Mouse (Mus musculus): ENCODE results near the gene Tor1a.

- TF ChIP-seq GATA1 (IDR thresholded peaks at IDR 0.05; ENCODE audit: borderline replicate concordance, low read length) (no peak), FLI1 (IDR thresholded peaks at IDR 0.05; ENCODE audit: low read length) (no peak)
These were observed 38.2 kb downstream of the Tor1a start, which contains the start of gene Ptges for GRCm38 (mm10) chr2:30929483-30930045.

All from megakaryocyte, embryonic 14.5 days (primary cell).